Mouse (Mus musculus): ENCODE data around the gene Tmem60. TPM values are rescaled to one million over a fixed set of nuclear protein-coding genes. Genes with fewer than 3 reads are reported as not detected.

Gene Tmem60
- polyA plus RNA-seq, 1 experiment = 14.5 TPM

DNA sequence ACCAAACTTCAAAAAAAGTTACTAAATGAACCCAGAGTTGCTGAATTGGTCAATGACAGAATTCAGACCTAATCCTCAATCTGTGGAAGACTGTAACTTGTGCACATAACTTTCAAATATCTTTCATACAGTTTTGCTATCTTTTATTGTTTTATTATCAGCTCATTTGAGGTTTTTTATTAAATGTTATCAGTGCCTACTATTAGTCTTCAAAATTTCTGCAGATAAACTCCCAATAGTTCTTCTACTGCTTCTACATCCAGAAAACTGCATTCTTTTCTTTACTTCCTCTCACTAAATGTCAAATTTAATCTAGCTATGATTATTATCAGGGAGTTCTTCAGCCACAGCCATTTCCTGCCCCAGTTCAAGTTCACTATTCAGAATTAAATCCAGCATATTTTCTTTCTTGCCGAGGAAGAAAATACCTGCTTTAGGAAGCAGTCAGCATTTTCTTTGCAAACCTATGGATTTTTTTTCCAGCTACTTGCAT lies 5.0 kb upstream of the Tmem60 start:
- H3K4me2 ChIP-seq (ENCODE audit: low read depth) = no peak overlapping the region
- TF ChIP-seq POLR2AphosphoS2 (IDR thresholded peaks at IDR 0.05; ENCODE audit: insufficient read length, low read depth) = no peak
- TF ChIP-seq MYOG (IDR thresholded peaks at IDR 0.05; ENCODE audit: control insufficient read depth in 1 of 3, insufficient read depth in 1 of 3, insufficient read length in 2 of 3, low read depth in 2 of 3) = no peak
- no peak for TF ChIP-seq MAX (IDR thresholded peaks at IDR 0.05; ENCODE audit: low read depth)
- no peak for TF ChIP-seq MYOD1 (IDR thresholded peaks at IDR 0.05; ENCODE audit: control insufficient read depth in 1 of 3, insufficient read length in 2 of 3, low read depth in 2 of 3)
- TF ChIP-seq CEBPB (IDR thresholded peaks at IDR 0.05; ENCODE audit: insufficient read depth, poor library complexity, severe bottlenecking) = no peak
- no peak for TF ChIP-seq E2F4 (IDR thresholded peaks at IDR 0.05; ENCODE audit: insufficient read depth)
- H3K79me2 ChIP-seq (ENCODE audit: control insufficient read depth, insufficient read depth) = peaks cover 13% of the 10 kb centered on the region
- no peak overlapping the region for H3K4me3 ChIP-seq
- no peak overlapping the region for H3ac ChIP-seq (ENCODE audit: control insufficient read depth, insufficient read length)
- H3K36me3 ChIP-seq (ENCODE audit: control insufficient read depth, insufficient read depth) = no peaks in the 10 kb centered on the region
- no peaks in the 10 kb centered on the region for H3K27me3 ChIP-seq (ENCODE audit: control insufficient read depth, insufficient read depth, insufficient read length)

DNA sequence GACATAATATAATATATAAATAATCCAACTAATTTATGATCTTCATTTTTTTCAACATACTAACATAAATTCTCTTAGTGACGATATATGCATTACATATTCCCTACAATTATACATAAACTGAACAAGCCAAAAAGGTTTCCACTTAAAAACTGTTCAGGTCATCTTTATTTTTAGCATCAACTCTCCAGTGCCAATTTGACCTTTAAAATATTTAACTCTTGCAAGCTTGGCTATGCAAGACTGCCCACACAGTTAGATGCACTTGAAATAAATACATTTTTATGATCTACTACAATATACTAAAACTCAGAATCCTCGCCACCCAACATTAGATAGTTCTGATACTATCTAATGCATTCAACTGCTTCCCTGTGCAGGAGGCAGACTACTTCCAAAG lies 1.6 kb upstream of the Tmem60 start:
- Histone ChIP-seq H3K27me3 (ENCODE audit: control insufficient read depth, insufficient read depth, insufficient read length) (no peaks in the 10 kb centered on the region), H3K4me2 (ENCODE audit: low read depth) (peak overlapping the region; percentile 92), H3K36me3 (ENCODE audit: control insufficient read depth, insufficient read depth) (no peaks in the 10 kb centered on the region), H3K4me3 (peak overlapping the region; percentile 61), H3ac (ENCODE audit: control insufficient read depth, insufficient read length) (no peak overlapping the region), H3K79me2 (ENCODE audit: control insufficient read depth, insufficient read depth) (peaks cover 33% of the 10 kb centered on the region)
- TF ChIP-seq USF1 (IDR thresholded peaks at IDR 0.05; ENCODE audit: low read depth) = no peak
- TF ChIP-seq CEBPB (IDR thresholded peaks at IDR 0.05; ENCODE audit: insufficient read depth, poor library complexity, severe bottlenecking) = no peak
- TF ChIP-seq SRF (IDR thresholded peaks at IDR 0.05; ENCODE audit: control insufficient read depth, insufficient read length, low read depth) = no peak
- no peak for TF ChIP-seq MAX (IDR thresholded peaks at IDR 0.05; ENCODE audit: low read depth)
- no peak for TF ChIP-seq MYOG (IDR thresholded peaks at IDR 0.05; ENCODE audit: control insufficient read depth in 1 of 3, insufficient read depth in 1 of 3, insufficient read length in 2 of 3, low read depth in 2 of 3)
- no peak for TF ChIP-seq E2F4 (IDR thresholded peaks at IDR 0.05; ENCODE audit: insufficient read depth)
- TF ChIP-seq POLR2AphosphoS2 (IDR thresholded peaks at IDR 0.05; ENCODE audit: insufficient read length, low read depth) = no peak
- TF ChIP-seq TCF12 (IDR thresholded peaks at IDR 0.05; ENCODE audit: insufficient read depth, poor library complexity, severe bottlenecking) = no peak
- no peak for TF ChIP-seq POLR2A (IDR thresholded peaks at IDR 0.05; ENCODE audit: insufficient read length, low read depth)
- no peak for TF ChIP-seq MYOD1 (IDR thresholded peaks at IDR 0.05; ENCODE audit: control insufficient read depth in 1 of 3, insufficient read length in 2 of 3, low read depth in 2 of 3)
- no peak for TF ChIP-seq TCF3 (IDR thresholded peaks at IDR 0.05; ENCODE audit: insufficient read length, low read depth)
- no peak for TF ChIP-seq REST (IDR thresholded peaks at IDR 0.05; ENCODE audit: insufficient read depth, insufficient read length)

DNA sequence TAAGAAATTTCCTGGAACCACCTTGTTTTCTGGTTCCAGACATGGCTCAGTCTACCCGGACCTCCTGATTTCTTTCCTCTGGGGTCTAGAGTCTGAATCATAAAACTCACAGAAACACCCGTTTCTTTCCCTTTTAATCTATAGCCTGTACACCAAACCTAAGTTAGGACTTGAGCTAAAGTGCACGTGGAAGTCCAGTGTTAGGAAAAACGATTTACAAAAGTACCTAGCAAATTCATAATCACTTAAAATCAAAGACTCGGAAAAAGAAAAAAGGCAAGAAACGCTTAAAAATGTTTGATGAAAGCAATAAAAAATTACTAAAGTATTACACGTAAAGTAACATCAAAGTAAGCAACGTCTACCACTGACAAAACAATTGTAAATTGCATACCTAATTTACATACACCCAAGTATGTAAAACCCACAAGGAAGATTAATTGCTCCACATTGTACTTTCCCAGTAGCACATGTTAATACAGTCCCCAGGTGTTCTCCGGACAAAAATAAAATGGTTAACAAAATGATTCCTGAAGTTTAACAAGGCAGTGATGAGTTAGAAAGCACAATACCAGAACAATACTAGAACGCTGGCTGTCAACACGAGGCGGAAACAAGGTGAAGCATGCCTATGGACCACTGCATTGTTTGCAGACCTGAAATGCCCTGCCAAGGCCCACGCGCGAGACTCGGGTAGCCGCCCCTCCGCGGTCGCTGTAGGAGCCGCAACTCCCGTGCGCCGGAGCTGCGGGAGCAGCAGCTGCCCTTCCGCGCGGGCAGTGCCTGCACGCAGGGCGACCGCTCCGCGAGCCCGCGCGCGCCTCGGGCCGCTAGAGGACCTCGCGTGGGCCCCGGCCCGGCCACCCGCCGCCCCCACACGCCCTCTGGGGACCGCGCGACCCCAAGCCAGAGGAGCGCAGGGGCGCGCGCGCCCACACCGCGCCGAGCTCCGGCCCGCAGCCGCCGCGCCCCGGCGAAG lies 905 bp upstream of the Tmem60 start:
- Histone ChIP-seq H3K79me2 (ENCODE audit: control insufficient read depth, insufficient read depth) (peaks cover 37% of the 10 kb centered on the region), H3ac (ENCODE audit: control insufficient read depth, insufficient read length) (peak overlapping the region; percentile 80), H3K4me3 (peak overlapping the region; percentile 61), H3K36me3 (ENCODE audit: control insufficient read depth, insufficient read depth) (no peaks in the 10 kb centered on the region), H3K4me2 (ENCODE audit: low read depth) (peak overlapping the region; percentile 92), H3K27me3 (ENCODE audit: control insufficient read depth, insufficient read depth, insufficient read length) (no peaks in the 10 kb centered on the region)
- TF ChIP-seq MAX (IDR thresholded peaks at IDR 0.05; ENCODE audit: low read depth) = no peak
- no peak for TF ChIP-seq USF1 (IDR thresholded peaks at IDR 0.05; ENCODE audit: low read depth)
- TF ChIP-seq CEBPB (IDR thresholded peaks at IDR 0.05; ENCODE audit: insufficient read depth, poor library complexity, severe bottlenecking) = no peak
- no peak for TF ChIP-seq REST (IDR thresholded peaks at IDR 0.05; ENCODE audit: insufficient read depth, insufficient read length)
- TF ChIP-seq POLR2A (IDR thresholded peaks at IDR 0.05; ENCODE audit: insufficient read length, low read depth) = no peak
- TF ChIP-seq TCF12 (IDR thresholded peaks at IDR 0.05; ENCODE audit: insufficient read depth, poor library complexity, severe bottlenecking) = no peak
- TF ChIP-seq MYOD1 (IDR thresholded peaks at IDR 0.05; ENCODE audit: control insufficient read depth in 1 of 3, insufficient read length in 2 of 3, low read depth in 2 of 3) = peak in 2 of 3 experiments; percentile 42 to 57
- TF ChIP-seq MYOG (IDR thresholded peaks at IDR 0.05; ENCODE audit: control insufficient read depth in 1 of 3, insufficient read depth in 1 of 3, insufficient read length in 2 of 3, low read depth in 2 of 3) = peak in 2 of 3 experiments; percentile 65 to 67
- no peak for TF ChIP-seq TCF3 (IDR thresholded peaks at IDR 0.05; ENCODE audit: insufficient read length, low read depth)
- TF ChIP-seq SRF (IDR thresholded peaks at IDR 0.05; ENCODE audit: control insufficient read depth, insufficient read length, low read depth) = no peak
- no peak for TF ChIP-seq POLR2AphosphoS2 (IDR thresholded peaks at IDR 0.05; ENCODE audit: insufficient read length, low read depth)
- no peak for TF ChIP-seq E2F4 (IDR thresholded peaks at IDR 0.05; ENCODE audit: insufficient read depth)

DNA sequence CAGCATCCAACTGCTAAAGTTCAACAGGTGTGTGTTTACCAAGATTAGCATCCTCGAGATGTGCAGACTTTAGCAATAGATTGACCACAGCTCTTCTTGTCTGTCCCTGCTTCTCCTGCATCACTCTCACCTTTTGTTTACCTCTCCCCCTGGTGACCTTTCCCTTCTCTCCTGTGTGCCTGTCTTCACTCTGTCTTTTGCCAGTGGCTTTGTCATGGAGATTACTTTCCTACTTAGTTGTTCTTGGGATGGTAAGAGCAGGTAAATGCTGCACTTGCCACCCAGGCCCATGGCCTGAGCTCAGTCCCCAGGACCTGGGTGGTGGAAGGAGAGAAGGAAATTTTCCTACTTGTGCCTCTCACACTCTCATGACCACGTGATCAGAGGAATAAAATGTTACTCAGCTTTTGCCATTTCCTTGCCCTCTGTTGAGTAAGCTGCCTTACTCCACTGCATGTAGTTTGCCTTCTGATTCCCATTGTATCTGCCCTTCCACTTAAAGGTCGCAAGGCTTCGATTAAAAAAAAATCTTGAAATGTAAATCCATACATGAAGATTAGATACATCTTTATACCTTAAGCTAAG lies 2.1 kb downstream of the Tmem60 start:
- H3K4me3 ChIP-seq = peak overlapping the region; percentile 61
- peaks cover 40% of the 10 kb centered on the region for H3K79me2 ChIP-seq (ENCODE audit: control insufficient read depth, insufficient read depth)
- peak overlapping the region; percentile 69 for H3K4me2 ChIP-seq (ENCODE audit: low read depth)

More for the DNA sequence above, 2.1 kb downstream of the Tmem60 start:
- TF ChIP-seq MAX (IDR thresholded peaks at IDR 0.05; ENCODE audit: low read depth) (no peak), USF1 (IDR thresholded peaks at IDR 0.05; ENCODE audit: low read depth) (peak; percentile 52)
- Histone ChIP-seq H3K36me3 (ENCODE audit: control insufficient read depth, insufficient read depth) (no peaks in the 10 kb centered on the region), H3ac (ENCODE audit: control insufficient read depth, insufficient read length) (no peak overlapping the region), H3K27me3 (ENCODE audit: control insufficient read depth, insufficient read depth, insufficient read length) (no peaks in the 10 kb centered on the region)

All from myocyte (in vitro differentiated cells).